Mouse (Mus musculus) G1E (cell line): Measurements from ENCODE around the gene Stk32c. TPM values are rescaled to one million over a fixed set of nuclear protein-coding genes. Genes with fewer than 3 reads are reported as not detected.

Experiments used
- ATAC-seq: 2 replicates; pipeline ENCODE4 v1.8.0; 2016; ENCODE audit warnings: mild to moderate bottlenecking; ENCODE audit not compliant: insufficient number of reproducible peaks, poor library complexity, low FRiP score, severe bottlenecking; ENCODE audit errors: extremely low read depth
- DNase-seq: peaks from one replicate; pipeline ENCODE4 v3.0.0; 2012; ENCODE audit warnings: low spot score
- H3K27me3 ChIP-seq: 2 replicates; pipeline ENCODE4 v1.6.1; 2012; ENCODE audit warnings: mild to moderate bottlenecking, low read length, inconsistent platforms; ENCODE audit not compliant: insufficient read depth
- H3K36me3 ChIP-seq: replicated peaks from 2 replicates; pipeline ENCODE3; 2012; ENCODE audit warnings: mild to moderate bottlenecking, inconsistent platforms
- H3K4me1 ChIP-seq: 2 replicates; pipeline ENCODE4 v1.6.1; 2012; ENCODE audit warnings: low read depth, low read length, inconsistent platforms, mixed read lengths; ENCODE audit not compliant: insufficient read depth
- H3K4me3 ChIP-seq: 2 replicates; pipeline ENCODE4 v1.5.1; 2012; ENCODE audit warnings: low read depth, mild to moderate bottlenecking, inconsistent platforms, low read length, moderate library complexity, mixed read lengths
- H3K9me3 ChIP-seq: replicated peaks from 2 replicates; pipeline ENCODE4 v1.6.1; 2012; ENCODE audit warnings: inconsistent platforms
- CTCF ChIP-seq: IDR thresholded peaks from 2 replicates; pipeline ENCODE4 v1.5.1; 2012; ENCODE audit warnings: low read depth, low read length, inconsistent platforms, mixed read lengths
- GATA1 ChIP-seq: IDR thresholded peaks from 2 replicates; pipeline ENCODE4 v1.6.1; 2012; ENCODE audit warnings: borderline replicate concordance, low read length, inconsistent platforms, mixed read lengths
- GATA2 ChIP-seq: IDR thresholded peaks from 2 replicates; pipeline ENCODE4 v1.6.1; 2012; ENCODE audit warnings: low read depth, low read length, inconsistent platforms, borderline replicate concordance
- POLR2AphosphoS5 ChIP-seq: IDR thresholded peaks from 2 replicates; pipeline ENCODE4 v1.6.1; 2012; ENCODE audit warnings: low read depth, low read length, inconsistent platforms; ENCODE audit not compliant: insufficient replicate concordance
- TAL1 ChIP-seq: conservative IDR thresholded peaks from 2 replicates; pipeline ENCODE4 v1.6.1; 2012; ENCODE audit warnings: low read depth, low read length, inconsistent platforms, mixed read lengths
- polyA plus RNA-seq: library from polyadenylated mRNA; stranded (reverse); fragments of >175 nt; gene quantifications from 2 replicates; pipeline ENCODE4 v1.2.3, GENCODE M21; 2012
- total RNA-seq, 2 experiments: library from RNA; stranded (forward) in 1 of 2; stranded (reverse) in 1 of 2; fragments of 200-1000 nt in 1 of 2; fragments of >200 nt in 1 of 2; fragmentation: Nextera tagmentation in 1 of 2; gene quantifications; 2 replicates each; pipeline ENCODE4 v1.2.3; 2014 to 2017

The Stk32c gene
- total and polyA plus RNA-seq, 3 experiments = not detected

GRCm38 (mm10) chr7:139105705-139106104 is 107.4 kb downstream of the Stk32c start:
- TF ChIP-seq CTCF (no peak), TAL1 (no peak), POLR2AphosphoS5 (no peak), GATA2 (no peak), GATA1 (no peak)
- H3K4me3 ChIP-seq = no peak overlapping the region
- ATAC-seq (no peak), DNase-seq (no peak)
- H3K4me1 ChIP-seq = no peaks in the 10 kb centered on the region
- no peaks in the 10 kb centered on the region for H3K27me3 ChIP-seq
- peaks cover 55% of the 10 kb centered on the region for H3K9me3 ChIP-seq
- H3K36me3 ChIP-seq = no peaks in the 10 kb centered on the region

GRCm38 (mm10) chr7:139105076-139105475 is 108.0 kb downstream of the Stk32c start:
- DNase-seq (no peak), ATAC-seq (no peak)
- Histone ChIP-seq H3K27me3 (no peaks in the 10 kb centered on the region), H3K9me3 (peaks cover 61% of the 10 kb centered on the region), H3K4me1 (no peaks in the 10 kb centered on the region), H3K4me3 (no peak overlapping the region), H3K36me3 (no peaks in the 10 kb centered on the region)
- TF ChIP-seq CTCF (no peak), GATA1 (no peak), GATA2 (no peak), TAL1 (no peak), POLR2AphosphoS5 (no peak)

DNA sequence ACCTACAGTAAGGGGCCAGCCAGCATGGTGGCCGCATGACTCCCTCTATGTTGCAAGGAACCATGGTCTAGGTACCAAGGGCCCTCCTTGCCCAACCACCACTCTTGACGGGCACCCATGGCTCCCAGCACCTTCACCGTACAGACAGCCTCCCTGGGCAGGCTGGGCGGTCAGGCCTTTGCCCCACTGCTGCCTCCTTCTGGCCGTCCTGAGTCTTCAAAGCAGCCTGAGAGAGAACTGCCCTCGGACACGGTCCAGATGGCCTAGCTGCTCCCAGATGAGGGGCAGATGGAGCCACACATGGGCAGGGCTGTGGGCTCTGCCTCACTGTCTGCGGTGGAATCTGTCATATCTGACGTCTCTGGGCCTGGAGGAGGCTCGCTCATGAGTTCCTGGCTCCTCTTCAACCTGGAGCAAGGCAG is 109.1 kb downstream of the Stk32c start:
- peaks cover 70% of the 10 kb centered on the region for H3K9me3 ChIP-seq
- no peaks in the 10 kb centered on the region for H3K27me3 ChIP-seq
- no peak for TF ChIP-seq GATA2
- TF ChIP-seq TAL1 = no peak
- no peak for TF ChIP-seq GATA1
- no peak for TF ChIP-seq POLR2AphosphoS5
- TF ChIP-seq CTCF = no peak

DNA sequence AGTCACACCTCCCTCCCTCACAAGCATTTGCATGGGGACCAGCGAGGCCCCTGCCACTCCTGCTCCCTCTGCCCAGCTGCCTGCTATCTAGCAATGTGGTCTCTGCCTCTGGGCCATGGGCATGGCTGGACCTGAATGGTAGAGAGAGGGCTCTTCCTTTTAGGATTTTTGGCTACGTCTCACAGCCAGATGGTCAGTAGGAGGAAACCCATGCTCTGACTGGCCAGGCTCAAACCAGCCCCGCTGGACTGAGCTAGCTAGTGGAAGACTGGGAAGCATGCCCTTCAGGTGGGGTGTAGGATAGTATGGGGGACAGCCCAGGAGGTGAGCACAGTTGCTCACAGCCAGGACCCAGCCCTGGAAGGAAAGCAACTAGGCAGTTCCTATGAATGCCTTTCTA is 111.3 kb downstream of the Stk32c start:
- H3K9me3 ChIP-seq = peaks cover 87% of the 10 kb centered on the region
- no peak overlapping the region for H3K4me3 ChIP-seq
- no peaks in the 10 kb centered on the region for H3K4me1 ChIP-seq
- no peak for TF ChIP-seq CTCF
- no peaks in the 10 kb centered on the region for H3K36me3 ChIP-seq
- no peak for ATAC-seq
- H3K27me3 ChIP-seq = no peaks in the 10 kb centered on the region
- no peak for DNase-seq

More for the DNA sequence above, 109.1 kb downstream of the Stk32c start:
- no peak for ATAC-seq
- Histone ChIP-seq H3K4me3 (no peak overlapping the region), H3K4me1 (no peaks in the 10 kb centered on the region), H3K36me3 (no peaks in the 10 kb centered on the region)
- no peak for DNase-seq

DNA sequence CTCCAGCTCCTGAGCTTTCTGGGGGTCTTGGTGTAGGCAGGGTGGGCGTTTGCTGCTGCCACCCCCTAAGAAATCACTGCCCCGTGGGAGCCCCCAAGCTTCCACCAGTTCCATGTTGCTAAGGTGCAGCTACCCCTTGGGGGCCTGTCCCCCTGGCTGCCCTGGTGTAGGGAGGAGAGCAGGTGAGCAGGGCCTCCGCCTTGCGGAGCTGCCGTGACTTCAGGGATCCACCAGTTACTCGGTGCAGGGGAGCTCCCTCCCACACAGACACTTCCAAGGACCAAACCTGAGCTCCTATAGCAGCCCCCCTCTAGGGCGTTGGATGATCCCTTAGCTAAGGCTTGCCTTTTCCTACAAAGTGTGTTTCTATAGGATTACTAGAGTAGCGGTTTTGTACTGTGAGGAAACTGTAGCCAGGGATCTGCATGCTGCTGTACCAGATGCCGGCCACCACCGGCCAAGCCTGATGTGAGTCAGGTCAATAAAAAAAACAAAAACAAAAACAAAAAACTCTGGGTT is 111.8 kb downstream of the Stk32c start:
- H3K27me3 ChIP-seq = no peaks in the 10 kb centered on the region
- TF ChIP-seq CTCF (no peak), GATA2 (no peak), TAL1 (no peak), GATA1 (no peak), POLR2AphosphoS5 (no peak)

DNA sequence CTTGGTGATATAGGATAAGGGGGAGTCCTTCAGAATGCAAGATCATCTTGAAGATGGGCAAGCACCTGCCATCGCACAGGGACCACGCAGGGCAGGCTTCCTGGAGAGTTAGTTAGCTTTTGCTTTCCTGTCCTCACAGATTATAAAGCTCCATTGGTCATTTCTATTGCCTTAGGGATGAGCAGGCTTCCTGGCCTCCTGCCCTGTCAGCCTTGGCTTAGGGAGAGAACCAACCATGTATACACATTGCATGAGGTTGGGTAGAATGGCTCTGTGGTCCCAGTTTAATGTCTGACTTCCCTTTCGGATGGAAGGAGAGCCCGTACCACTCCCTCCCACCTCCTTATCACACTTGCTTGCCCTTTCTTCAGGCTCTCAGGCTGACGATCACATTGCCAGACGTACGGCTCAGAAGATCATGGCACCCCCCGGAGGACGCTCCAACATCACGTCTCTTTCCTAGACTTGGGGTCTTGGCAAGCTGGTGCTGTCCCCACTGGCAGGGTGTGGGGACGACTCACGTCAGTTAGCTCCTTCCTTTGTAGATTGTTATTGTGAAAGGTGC is 112.5 kb downstream of the Stk32c start:
- Histone ChIP-seq H3K4me3 (no peak overlapping the region), H3K4me1 (no peaks in the 10 kb centered on the region), H3K36me3 (no peaks in the 10 kb centered on the region), H3K27me3 (no peaks in the 10 kb centered on the region), H3K9me3 (peaks cover 91% of the 10 kb centered on the region)
- TF ChIP-seq GATA1 (no peak), TAL1 (no peak), CTCF (no peak), POLR2AphosphoS5 (no peak), GATA2 (no peak)
- ATAC-seq = no peak
- no peak for DNase-seq

More for the DNA sequence above, 111.8 kb downstream of the Stk32c start:
- Histone ChIP-seq H3K4me3 (no peak overlapping the region), H3K9me3 (peaks cover 90% of the 10 kb centered on the region), H3K36me3 (no peaks in the 10 kb centered on the region), H3K4me1 (no peaks in the 10 kb centered on the region)
- no peak for DNase-seq
- no peak for ATAC-seq

DNA sequence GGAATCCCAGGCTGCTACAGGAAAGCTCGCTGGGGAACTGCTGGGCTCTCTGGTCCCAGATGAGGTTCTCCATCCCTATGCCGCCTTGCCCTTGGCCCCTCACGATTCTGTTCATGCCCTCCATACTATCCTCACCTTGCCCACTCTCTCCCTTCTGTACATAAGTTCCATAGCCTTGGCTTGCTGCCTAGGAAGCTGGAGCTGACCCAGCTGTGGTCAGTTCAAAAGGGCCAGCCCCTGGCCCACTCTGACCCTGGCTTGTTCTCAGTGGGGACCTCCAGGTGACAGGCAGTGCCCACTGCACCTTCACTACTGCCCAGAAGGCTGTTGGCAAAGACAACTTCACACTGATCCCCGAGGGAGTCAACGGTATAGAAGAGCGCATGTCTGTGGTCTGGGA is 116.7 kb downstream of the Stk32c start:
- TF ChIP-seq GATA2 (no peak), TAL1 (no peak), CTCF (no peak), POLR2AphosphoS5 (no peak), GATA1 (no peak)
- Histone ChIP-seq H3K9me3 (peaks cover 86% of the 10 kb centered on the region), H3K36me3 (no peaks in the 10 kb centered on the region), H3K4me1 (no peaks in the 10 kb centered on the region), H3K4me3 (no peak overlapping the region), H3K27me3 (no peaks in the 10 kb centered on the region)
- DNase-seq (no peak), ATAC-seq (no peak)
